Mouse (Mus musculus) 3T3-L1 (cell line): ENCODE results near the gene Ghrl.

ENCODE experiments used
- DNase-seq: peaks from one replicate; pipeline ENCODE4 v3.0.0-alpha.2; 2015; ENCODE audit warnings: low read depth, low spot score

Gene Ghrl

GRCm38 (mm10) chr6:113668287-113669154 is 51.2 kb downstream of the Ghrl start:
- peak; percentile 14 for DNase-seq

DNA sequence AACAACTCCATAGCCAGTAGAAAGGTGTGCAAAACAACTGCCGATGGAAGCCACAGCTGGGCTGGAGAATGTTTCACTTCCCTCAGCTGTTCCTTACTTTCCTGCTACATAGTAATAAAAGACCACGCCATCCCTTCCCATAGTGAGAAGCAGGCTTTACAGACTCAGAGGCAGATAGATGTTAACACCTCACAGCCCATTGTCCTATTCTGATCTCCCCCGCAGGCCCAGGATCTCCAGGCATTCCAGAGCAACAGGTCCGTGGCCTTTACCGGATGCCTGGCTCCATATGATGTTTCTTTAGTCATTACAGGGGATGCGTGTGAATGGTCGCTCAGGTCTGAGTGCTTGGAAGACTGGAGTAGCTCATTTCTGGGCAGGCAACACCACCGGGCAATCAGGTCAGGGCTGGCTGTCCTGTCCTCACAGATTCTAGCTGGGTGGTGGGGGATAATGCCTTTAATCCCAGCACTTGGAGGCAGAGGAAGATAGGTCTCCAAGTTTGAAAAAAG is 52.0 kb downstream of the Ghrl start:
- DNase-seq, result peak; percentile 9
